Mouse (Mus musculus): ENCODE data around the gene Csrp1.

DNA sequence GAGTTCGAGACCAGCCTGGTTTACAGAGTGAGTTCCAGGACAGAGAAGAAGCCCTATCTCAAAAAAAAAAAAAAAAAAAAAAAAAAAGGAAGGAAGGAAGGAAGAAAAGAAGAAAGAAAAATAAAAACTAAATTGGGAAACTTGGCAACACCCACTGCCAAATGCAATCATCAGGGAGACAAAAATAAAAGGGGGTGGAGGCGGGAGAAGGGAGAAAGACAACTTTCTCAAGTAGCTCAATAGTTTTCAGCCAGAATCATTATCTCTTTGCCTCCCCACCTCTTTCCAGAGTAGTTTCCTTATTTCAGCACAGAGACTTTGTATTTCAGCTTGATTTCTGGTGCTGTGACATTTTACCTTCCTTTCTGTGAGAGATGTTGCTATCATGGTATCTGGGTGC is 20.0 kb upstream of the Csrp1 start:
- no peak for TF ChIP-seq GATA1 (IDR thresholded peaks at IDR 0.05; ENCODE audit: low read length)
- TF ChIP-seq TAL1 (IDR thresholded peaks at IDR 0.05; ENCODE audit: low read length): no peak; the same call in 2 of the 3 replicates

All from erythroblast, embryonic 14.5 days (primary cell).